Mouse (Mus musculus) lung, embryonic 16.5 days (tissue): ENCODE results near the gene Kctd19. TPM values are rescaled to one million over a fixed set of nuclear protein-coding genes. Genes with fewer than 3 reads are reported as not detected.

ENCODE experiments used
- ATAC-seq: fragments of 200-750 bp; cut with Nextera tagmentation; 2 replicates; pipeline ENCODE4 v1.8.0; 2017; ENCODE audit warnings: low read depth, mild to moderate bottlenecking, moderate library complexity
- H3K27ac ChIP-seq: fragments of 300-500 bp; sonication (generic); 2 replicates; pipeline ENCODE4 v1.5.1; 2014; ENCODE audit warnings: mild to moderate bottlenecking, control low read depth, low read length
- H3K27me3 ChIP-seq: fragments of 300-500 bp; sonication (generic); 2 replicates; pipeline ENCODE4 v1.6.1; 2014; ENCODE audit warnings: low read depth, low read length, mixed read lengths; ENCODE audit not compliant: control insufficient read depth, insufficient read depth
- H3K36me3 ChIP-seq: fragments of 300-500 bp; sonication (generic); 2 replicates; pipeline ENCODE4 v1.6.1; 2014; ENCODE audit warnings: low read length; ENCODE audit not compliant: control insufficient read depth, insufficient read depth
- H3K4me1 ChIP-seq: fragments of 300-500 bp; sonication (generic); replicated peaks from 2 replicates; pipeline ENCODE4 v1.6.1; 2014; ENCODE audit warnings: low read length, mixed read lengths; ENCODE audit not compliant: control insufficient read depth, insufficient read depth
- H3K4me2 ChIP-seq: fragments of 300-500 bp; sonication (generic); 2 replicates; pipeline ENCODE4 v1.6.1; 2014; ENCODE audit warnings: low read depth, low read length, control low read depth
- H3K4me3 ChIP-seq: fragments of 300-500 bp; sonication (generic); 2 replicates; pipeline ENCODE4 v1.5.1; 2014; ENCODE audit warnings: mild to moderate bottlenecking, low read length, control low read depth
- H3K9ac ChIP-seq: fragments of 300-500 bp; sonication (generic); 2 replicates; pipeline ENCODE4 v1.6.1; 2014; ENCODE audit warnings: low read length, control low read depth
- H3K9me3 ChIP-seq: fragments of 300-500 bp; sonication (generic); 2 replicates; pipeline ENCODE4 v1.6.1; 2016; ENCODE audit warnings: low read length; ENCODE audit not compliant: control insufficient read depth
- WGBS: fragments of 180-500 bp; shearing (Covaris S2); extraction: QIAGEN DNeasy Blood & Tissue Kit; methylation state at CpG from one replicate; pipeline ENCODE4 v1.1.7; 2014; 5-methylcytosine and 5-hydroxymethylcytosine counted together
- polyA plus RNA-seq: library from polyadenylated mRNA; unstranded; fragments of >200 nt; fragmentation: Nextera tagmentation; extraction: Ambion mirVana; gene quantifications from 2 replicates; pipeline ENCODE4 v1.2.1, GENCODE M21; 2015

Gene Kctd19
- polyA plus RNA-seq, 1 experiment from 2014 or later, result 0.13 TPM

- Histone ChIP-seq H3K27ac (no peak overlapping the region), H3K4me1 (peaks cover 15% of the 10 kb centered on the region), H3K4me2 (no peak overlapping the region), H3K27me3 (no peaks in the 10 kb centered on the region), H3K4me3 (no peak overlapping the region), H3K9ac (no peak overlapping the region), H3K36me3 (no peaks in the 10 kb centered on the region), H3K9me3 (no peaks in the 10 kb centered on the region)
- WGBS, result 67% methylated on average over 12 of the region's 12 CpGs
- no peak for ATAC-seq
Measured at GRCm38 (mm10) chr8:105380308-105380707, 33.0 kb downstream of the Kctd19 start.

GRCm38 (mm10) chr8:105378673-105379072 lies 34.6 kb downstream of the Kctd19 start:
- peaks cover 19% of the 10 kb centered on the region for H3K4me1 ChIP-seq

GRCm38 (mm10) chr8:105374513-105374966 lies 38.8 kb downstream of the Kctd19 start:
- Histone ChIP-seq H3K27me3 (no peaks in the 10 kb centered on the region), H3K36me3 (no peaks in the 10 kb centered on the region; the same call in 1 of the 2 replicates), H3K27ac (no peak overlapping the region), H3K4me1 (peaks cover 19% of the 10 kb centered on the region), H3K9me3 (peaks cover 2% of the 10 kb centered on the region; the same call in 1 of the 2 replicates), H3K9ac (peak overlapping the region; percentile 17; the same call in 1 of the 2 replicates), H3K4me3 (peak overlapping the region; percentile 24), H3K4me2 (peak overlapping the region; percentile 44; the same call in 1 of the 2 replicates)
- 33% methylated on average over 33 of the region's 33 CpGs for WGBS
- ATAC-seq, result peak; percentile 34; the same call in 1 of the 2 replicates

More at GRCm38 (mm10) chr8:105378673-105379072, 34.6 kb downstream of the Kctd19 start:
- peak; percentile 71 for ATAC-seq
- Histone ChIP-seq H3K27ac (peak overlapping the region; percentile 36; the same call in 1 of the 2 replicates), H3K27me3 (no peaks in the 10 kb centered on the region), H3K9ac (peak overlapping the region; percentile 45; the same call in 1 of the 2 replicates), H3K36me3 (no peaks in the 10 kb centered on the region), H3K4me2 (peak overlapping the region; percentile 18; the same call in 1 of the 2 replicates), H3K9me3 (peaks cover 2% of the 10 kb centered on the region; the same call in 1 of the 2 replicates), H3K4me3 (no peak overlapping the region)
- WGBS, result 30% methylated on average over 19 of the region's 19 CpGs

DNA sequence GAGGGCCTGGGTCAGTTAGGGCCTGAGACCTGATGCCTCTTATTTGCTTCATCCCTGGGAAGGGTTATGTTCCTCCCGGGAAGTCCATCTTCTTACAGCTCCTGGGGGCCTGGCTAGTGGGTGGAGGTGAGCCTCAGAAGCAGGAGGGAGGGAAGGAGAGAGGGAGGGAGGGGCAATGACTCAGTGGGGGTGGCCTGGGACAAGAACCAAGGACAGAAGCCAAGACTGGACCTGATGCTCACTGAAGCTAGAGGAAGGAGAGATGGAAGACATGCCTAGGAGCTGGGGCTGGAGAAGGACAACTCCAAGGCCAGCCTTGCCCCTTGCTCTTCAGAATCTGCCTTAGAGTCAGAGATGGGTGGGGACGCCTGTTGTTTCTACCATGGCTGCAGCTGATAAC lies 40.3 kb downstream of the Kctd19 start, which contains the start of gene Plekhg4:
Gene Plekhg4 (plus strand): TSS at position 243 of the 400 bp plus-strand sequence.
- Histone ChIP-seq H3K4me1 (peaks cover 9% of the 10 kb centered on the region), H3K9ac (no peak within 1 kb of the TSS), H3K36me3 (peaks cover 3% of the 10 kb centered on the region; the same call in 1 of the 2 replicates), H3K4me2 (no peak within 1 kb of the TSS), H3K4me3 (no peak within 1 kb of the TSS), H3K27me3 (no peaks in the 10 kb centered on the region), H3K9me3 (peaks cover 2% of the 10 kb centered on the region; the same call in 1 of the 2 replicates), H3K27ac (no peak within 1 kb of the TSS)
- ATAC-seq, result no peak
- 55% methylated on average over 2 of the region's 2 CpGs for WGBS

GRCm38 (mm10) chr8:105372473-105372872 lies 40.8 kb downstream of the Kctd19 start:
- Histone ChIP-seq H3K4me2 (no peak overlapping the region), H3K27ac (no peak overlapping the region), H3K36me3 (peaks cover 3% of the 10 kb centered on the region; the same call in 1 of the 2 replicates), H3K27me3 (no peaks in the 10 kb centered on the region), H3K4me3 (no peak overlapping the region), H3K9me3 (peaks cover 2% of the 10 kb centered on the region; the same call in 1 of the 2 replicates), H3K4me1 (peaks cover 9% of the 10 kb centered on the region), H3K9ac (no peak overlapping the region)
- peak; percentile 32; the same call in 1 of the 2 replicates for ATAC-seq
- WGBS, result 73% methylated on average over 9 of the region's 9 CpGs

- H3K27me3 ChIP-seq, result no peaks in the 10 kb centered on the region
- 58% methylated on average over 2 of the region's 2 CpGs for WGBS
- no peak for ATAC-seq
- H3K9ac ChIP-seq, result no peak overlapping the region
- no peaks in the 10 kb centered on the region for H3K9me3 ChIP-seq
- no peak overlapping the region for H3K4me2 ChIP-seq
- H3K27ac ChIP-seq, result no peak overlapping the region
- H3K36me3 ChIP-seq, result peaks cover 11% of the 10 kb centered on the region; the same call in 1 of the 2 replicates
- no peak overlapping the region for H3K4me3 ChIP-seq
- peaks cover 6% of the 10 kb centered on the region; the same call in 1 of the 2 replicates for H3K4me1 ChIP-seq
Measured at GRCm38 (mm10) chr8:105367107-105367506, 46.2 kb downstream of the Kctd19 start.

GRCm38 (mm10) chr8:105361751-105362702 lies 51.3 kb downstream of the Kctd19 start:
- H3K36me3 ChIP-seq, result peaks cover 8% of the 10 kb centered on the region; the same call in 1 of the 2 replicates
- H3K4me2 ChIP-seq, result no peak overlapping the region
- peak overlapping the region; percentile 51 for H3K27ac ChIP-seq
- H3K4me1 ChIP-seq, result peaks cover 6% of the 10 kb centered on the region
- 0 out of 2 replicates have a peak overlapping the region, but pooled peaks have one; percentile 29 for H3K9ac ChIP-seq
- H3K9me3 ChIP-seq, result no peaks in the 10 kb centered on the region
- no peaks in the 10 kb centered on the region for H3K27me3 ChIP-seq
- 43% methylated on average over 12 of the region's 12 CpGs for WGBS
- peak; percentile 74 for ATAC-seq
- no peak overlapping the region for H3K4me3 ChIP-seq

GRCm38 (mm10) chr8:105359646-105360045 lies 53.7 kb downstream of the Kctd19 start:
- ATAC-seq, result peak; percentile 52; the same call in 1 of the 2 replicates
- Histone ChIP-seq H3K36me3 (no peaks in the 10 kb centered on the region; the same call in 1 of the 2 replicates), H3K4me2 (no peak overlapping the region), H3K4me3 (no peak overlapping the region), H3K27ac (no peak overlapping the region), H3K9me3 (no peaks in the 10 kb centered on the region), H3K4me1 (peaks cover 6% of the 10 kb centered on the region), H3K9ac (no peak overlapping the region), H3K27me3 (no peaks in the 10 kb centered on the region)
- 43% methylated on average over 4 of the region's 4 CpGs for WGBS

DNA sequence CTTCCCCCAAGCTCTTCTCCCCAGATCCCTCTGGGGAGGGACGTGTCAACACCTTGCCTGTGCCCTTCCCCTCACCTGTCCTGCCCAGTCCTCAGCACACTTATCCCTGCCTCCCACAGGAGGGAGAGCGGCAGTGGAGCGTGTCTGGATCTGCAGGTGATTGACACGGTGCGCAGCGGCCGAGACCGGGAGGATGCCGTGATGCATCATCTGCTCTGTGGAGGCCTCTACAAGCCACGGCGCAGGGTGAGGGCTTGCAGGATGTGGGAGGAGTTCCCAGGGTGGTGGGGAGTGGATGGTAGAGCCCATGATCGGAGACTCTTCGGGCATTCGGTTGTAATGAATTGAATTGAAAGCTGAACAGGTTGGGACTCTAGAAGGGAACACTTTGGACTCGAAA lies 54.1 kb downstream of the Kctd19 start:
- 63% methylated on average over 15 of the region's 15 CpGs for WGBS
- no peak overlapping the region for H3K9ac ChIP-seq
- no peak overlapping the region for H3K4me2 ChIP-seq
- H3K27ac ChIP-seq, result no peak overlapping the region
- H3K4me1 ChIP-seq, result peaks cover 6% of the 10 kb centered on the region
- no peaks in the 10 kb centered on the region for H3K27me3 ChIP-seq
- no peaks in the 10 kb centered on the region; the same call in 1 of the 2 replicates for H3K36me3 ChIP-seq
- H3K4me3 ChIP-seq, result no peak overlapping the region
- no peak for ATAC-seq
- H3K9me3 ChIP-seq, result no peaks in the 10 kb centered on the region
